Mouse (Mus musculus): ENCODE results near the gene Vmn1r94.
"Not testable (repeated sequence)": the region's sequence is repeated elsewhere in the genome, so short reads cannot be mapped to it uniquely, and the experiment has no call there.

Gene Vmn1r94

DNA sequence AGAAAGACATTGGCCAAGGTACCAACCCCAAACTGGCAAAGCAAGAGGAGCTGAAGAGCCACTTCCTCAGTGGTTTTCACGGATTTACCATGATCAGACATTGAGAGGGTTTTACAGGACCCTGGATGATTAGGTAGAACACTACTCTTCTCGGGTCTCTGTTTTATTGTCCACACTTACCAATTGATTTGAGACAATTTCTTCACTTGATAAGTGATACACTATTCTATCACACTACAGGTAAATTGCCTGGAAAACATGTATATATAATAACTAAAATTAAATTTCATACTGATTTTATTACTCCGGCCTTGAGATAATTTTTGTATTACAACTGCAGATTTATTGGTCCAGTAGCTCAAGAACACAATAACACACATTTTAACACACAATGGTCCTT lies at the start of gene Vmn1r94:
Gene Vmn1r94 (minus strand): TSS at position 101 of the 400 bp plus-strand sequence.
- not testable (repeated sequence) for DNase-seq (ENCODE audit: extremely low spot score, low spot score)

- not testable (repeated sequence) for DNase-seq (ENCODE audit: extremely low spot score, low spot score)
Measured at GRCm38 (mm10) chr7:20205507-20205906, 37.3 kb upstream of the Vmn1r94 start, which contains the start of gene Gm6164. Gm6164 (minus strand) TSS chr7:20205607.

GRCm38 (mm10) chr7:20193410-20193809 lies 25.2 kb upstream of the Vmn1r94 start, which contains the start of gene Vmn1r95:
Vmn1r95 (plus strand) TSS chr7:20193710.
- DNase-seq (ENCODE audit: extremely low spot score, low spot score) = not testable (repeated sequence)

DNA sequence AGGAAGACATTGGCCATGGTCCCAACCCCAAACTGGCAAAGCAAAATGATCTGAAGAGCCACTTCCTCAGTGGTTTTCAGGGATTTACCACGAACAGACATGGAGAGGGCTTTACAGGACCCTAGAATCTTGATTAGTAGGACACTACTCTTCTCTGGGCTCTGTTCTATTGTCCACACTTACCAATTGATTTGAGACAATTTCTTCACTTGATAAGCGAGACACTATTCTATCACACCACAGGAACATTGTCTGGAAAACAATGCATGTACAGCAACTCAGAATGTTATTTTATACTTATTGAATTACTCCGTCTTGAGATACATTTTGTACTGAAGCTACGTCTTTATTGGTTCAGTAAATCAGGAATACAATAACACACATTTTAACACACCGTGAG lies 29.2 kb downstream of the Vmn1r94 start, which contains the start of gene Vmn1r93:
Gene Vmn1r93 (minus strand): TSS at position 101 of the 400 bp plus-strand sequence.
- DNase-seq (ENCODE audit: extremely low spot score, low spot score) = not testable (repeated sequence)

DNA sequence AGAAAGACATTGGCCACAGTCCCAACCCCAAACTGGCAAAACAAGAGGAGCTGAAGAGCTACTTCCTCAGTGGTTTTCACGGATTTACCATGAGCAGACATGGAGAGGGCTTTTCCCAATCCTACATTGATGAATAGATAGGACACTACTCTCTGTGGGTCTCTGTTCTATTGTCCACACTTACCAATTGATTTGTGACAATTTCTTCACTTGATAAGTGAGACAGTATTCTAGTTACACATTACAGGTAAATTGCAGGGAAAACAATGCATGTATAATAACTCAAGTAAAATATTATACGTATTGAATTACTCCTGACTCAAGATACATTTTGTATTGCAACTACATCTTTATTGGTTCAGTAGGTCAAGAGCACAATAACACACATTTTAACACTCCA lies 45.7 kb downstream of the Vmn1r94 start, which contains the start of gene Gm16442:
Gene Gm16442 (minus strand): TSS at position 101 of the 400 bp plus-strand sequence.
- not testable (repeated sequence) for DNase-seq (ENCODE audit: extremely low spot score, low spot score)
